Mouse (Mus musculus): ENCODE data around the gene Dnah3.
A peak's percentile ranks its signal among the peaks of the same experiment; 100 is the strongest.

Gene Dnah3

DNA sequence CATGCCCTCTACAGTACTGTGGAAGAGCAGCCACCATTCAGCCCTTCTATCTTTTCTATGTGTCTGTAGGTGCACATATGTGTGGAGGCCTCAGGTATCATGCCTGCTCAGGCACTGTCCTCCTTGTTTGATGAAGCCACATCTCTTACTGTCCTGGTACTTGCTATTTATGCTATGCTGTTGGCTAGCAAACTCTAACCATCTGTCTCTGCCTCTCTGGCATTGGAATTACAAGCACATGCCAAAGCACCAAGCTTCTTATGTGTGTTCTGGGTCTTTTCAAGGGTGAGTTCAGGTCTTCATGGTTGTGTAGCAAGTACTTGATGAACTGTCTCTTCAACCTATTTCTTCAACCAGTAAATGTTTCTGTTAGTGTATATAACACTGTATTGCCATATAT, 158.8 kb downstream of the Dnah3 start:
- no peak for DNase-seq

DNA sequence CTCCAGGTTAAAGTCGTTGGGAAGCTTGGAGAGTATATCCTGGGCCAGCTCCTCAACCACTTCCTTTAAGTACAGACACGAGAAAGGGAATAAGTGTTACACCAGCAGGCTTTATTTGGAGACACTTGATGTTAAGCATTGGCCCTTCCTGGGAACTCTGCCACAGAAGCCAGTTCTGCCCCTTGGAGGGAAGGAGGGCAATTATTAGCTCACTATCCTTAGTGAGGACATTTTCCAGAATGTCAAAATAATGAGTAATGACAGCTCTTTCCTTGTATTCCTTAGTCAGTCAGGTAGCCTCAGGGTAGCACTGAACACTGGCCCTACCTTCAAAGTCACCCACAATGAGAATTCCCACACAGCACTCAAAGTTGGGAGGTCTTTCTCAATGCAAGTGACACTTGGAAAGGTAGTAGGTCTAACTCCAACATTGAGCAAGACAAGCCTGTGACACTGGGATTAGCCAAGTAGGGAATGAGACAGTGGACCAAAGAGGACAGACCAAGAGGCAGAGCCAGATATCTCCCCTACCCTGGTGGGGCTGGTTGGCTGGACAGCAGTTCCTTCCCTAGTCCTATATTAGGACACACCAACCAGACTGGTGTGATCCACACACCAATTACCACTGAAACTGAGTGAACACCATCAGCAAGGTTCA, 166.2 kb downstream of the Dnah3 start:
- DNase-seq: no peak

DNA sequence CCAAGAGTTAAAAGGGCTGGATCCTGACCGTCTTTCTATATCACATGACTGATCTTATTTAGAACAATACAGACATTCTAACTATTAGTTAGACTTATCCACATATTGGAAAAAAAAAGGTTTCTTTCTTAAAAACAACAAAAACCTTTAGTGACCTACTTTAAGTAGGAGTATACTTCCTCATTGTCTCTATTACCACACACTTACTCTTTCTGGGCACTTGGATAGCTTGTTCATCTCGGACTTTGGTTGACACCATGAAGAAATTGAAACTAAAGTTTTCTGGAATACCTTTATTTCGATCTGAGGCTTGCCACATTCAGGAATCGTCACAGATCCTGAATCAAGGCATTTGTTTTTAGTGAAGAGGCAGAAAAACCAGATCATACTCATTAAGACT, 174.0 kb downstream of the Dnah3 start:
- DNase-seq: no peak

DNA sequence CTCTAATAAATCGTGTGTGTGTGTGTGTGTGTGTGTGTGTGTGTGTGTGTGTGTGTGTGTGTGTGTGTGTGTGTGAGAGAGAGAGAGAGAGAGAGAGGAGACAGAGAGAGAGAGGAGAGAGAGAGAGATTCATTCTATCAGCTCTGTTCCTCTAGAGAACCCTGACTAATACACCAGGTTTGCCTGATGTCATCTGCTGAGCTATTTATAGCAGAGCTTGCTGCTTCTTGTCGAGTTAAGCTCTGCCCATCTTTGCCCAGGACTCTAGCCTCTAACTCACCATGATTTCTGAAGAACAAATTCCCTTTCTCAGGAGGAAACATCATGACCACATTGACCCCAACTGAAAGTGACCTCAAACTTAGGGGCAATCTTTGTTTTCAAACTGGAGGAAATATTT, 174.6 kb downstream of the Dnah3 start:
- no peak for DNase-seq

GRCm38 (mm10) chr7:119911727-119912126, 183.4 kb downstream of the Dnah3 start:
- DNase-seq: no peak

DNA sequence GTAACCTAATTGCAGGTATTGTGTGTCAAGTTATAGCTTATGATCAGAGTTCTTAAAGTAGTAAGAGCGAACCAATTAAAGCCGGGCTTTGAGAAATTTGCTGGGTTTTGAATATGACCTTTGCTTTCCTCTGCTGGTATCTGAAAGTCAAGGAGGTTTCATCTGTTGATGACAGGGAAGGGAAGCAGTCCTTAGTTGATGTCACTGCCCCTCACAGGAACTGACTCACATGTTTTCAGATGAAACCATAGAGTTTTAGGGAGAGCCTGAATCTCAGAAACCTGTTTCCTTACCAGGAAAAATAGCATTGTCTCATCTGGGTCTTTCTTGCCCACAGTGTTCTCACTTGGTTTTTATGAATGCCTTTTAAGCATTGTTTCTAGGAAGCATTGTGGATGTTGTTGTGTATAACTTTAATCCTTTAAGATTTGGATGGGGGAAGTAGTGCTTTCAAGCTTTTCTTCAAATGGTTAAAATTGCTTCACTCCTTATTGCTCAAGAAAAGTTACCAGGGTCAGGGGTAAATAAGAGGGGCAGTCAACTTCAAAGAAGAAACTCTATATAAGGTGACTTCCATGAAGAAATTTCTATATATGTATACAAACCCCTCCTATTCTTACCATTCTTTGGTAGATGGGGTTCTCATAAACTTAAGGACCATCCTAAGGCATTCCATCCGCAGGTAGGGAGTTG, 188.4 kb downstream of the Dnah3 start:
- no peak for DNase-seq

GRCm38 (mm10) chr7:119899386-119900057, 195.6 kb downstream of the Dnah3 start:
- DNase-seq: no peak

- no peak for DNase-seq
Measured at GRCm38 (mm10) chr7:119898247-119898856, 196.7 kb downstream of the Dnah3 start.

DNA sequence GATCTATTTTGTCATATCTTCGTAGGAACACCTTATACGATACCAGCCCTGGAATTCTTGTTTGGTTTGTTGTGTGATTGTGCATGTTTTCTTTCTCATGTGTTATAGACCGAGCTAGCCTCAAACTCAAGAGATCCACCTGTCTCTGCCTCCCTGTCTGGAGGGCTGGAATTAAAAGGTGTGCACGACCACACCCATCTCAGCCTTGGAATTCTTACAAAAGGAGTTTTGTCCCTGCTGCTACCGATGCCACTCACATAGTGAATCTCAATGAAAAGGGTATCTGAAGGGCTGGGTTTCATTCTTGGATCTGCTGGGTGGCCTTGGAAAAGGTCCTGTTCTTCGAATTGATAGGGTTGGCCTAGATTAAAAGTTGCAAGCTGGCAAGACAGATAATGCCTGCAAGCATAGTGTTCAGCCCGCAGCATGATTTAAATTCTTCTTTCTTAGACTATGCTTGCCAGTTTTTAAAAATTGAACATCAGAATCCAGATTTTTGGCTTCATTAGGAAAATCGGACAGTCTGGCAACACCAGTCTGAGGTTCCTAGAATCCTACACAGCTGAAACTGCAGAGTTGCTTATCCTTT, 197.5 kb downstream of the Dnah3 start:
- no peak for DNase-seq

GRCm38 (mm10) chr7:119895639-119896512, 199.2 kb downstream of the Dnah3 start, which contains the start of the genes Lyrm1 and Dcun1d3:
Gene Lyrm1 (plus strand): TSS chr7:119895861.
Gene Dcun1d3 (minus strand): TSS chr7:119896298.
- peak; percentile 97 for DNase-seq

DNA sequence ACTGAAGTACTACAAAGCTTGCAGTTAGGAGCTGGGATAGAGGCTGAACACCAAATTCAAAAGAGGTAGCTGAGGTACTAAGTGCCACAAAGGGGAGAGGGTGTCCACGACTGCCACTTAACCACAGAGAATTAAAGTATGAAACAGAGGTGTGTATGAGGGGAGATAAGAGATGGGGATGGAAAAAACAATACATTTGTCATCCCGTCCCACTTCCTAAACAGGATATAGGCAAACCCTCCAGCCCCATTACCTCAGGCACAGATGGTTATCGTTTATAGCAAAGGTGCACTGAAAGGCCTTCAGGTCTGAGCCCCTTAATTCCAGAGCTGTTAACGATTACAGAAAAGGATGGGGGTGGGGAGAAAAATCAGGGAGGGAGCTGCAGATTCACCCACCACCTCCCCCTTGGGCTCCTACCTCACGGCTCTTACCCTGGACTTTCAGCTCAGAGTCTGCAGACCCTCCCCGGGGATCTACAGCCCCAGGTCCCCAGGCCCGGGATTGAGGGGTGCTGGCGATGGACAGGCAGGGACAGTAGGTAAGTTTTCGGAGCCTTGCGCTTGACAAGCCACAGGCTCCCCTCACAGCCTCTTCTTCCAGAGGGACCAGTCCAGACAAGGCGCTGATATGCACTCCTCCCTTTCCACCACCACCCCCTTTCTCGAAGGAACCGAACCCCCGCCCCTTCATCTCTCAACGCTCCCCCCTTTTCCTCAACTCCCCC, 200.1 kb downstream of the Dnah3 start:
- DNase-seq: peak; percentile 52

DNA sequence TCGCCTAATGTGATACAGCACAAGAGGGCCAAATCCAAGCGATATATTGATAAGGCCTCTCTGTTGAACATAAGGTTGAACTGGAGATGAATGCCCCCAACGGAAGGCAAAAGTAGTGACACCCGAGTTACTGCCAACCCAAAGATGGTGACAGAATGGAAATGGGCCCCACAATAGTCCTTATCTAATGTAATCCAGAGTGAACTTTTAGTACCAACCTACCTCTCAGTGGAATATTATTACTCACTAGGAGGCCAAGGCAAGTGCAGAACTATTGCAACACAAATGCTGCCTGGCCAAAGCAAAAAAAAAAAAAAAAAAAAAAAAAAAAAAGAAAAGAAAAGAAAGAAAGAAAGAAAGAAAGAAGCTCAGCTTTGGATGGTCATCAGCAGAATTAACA, 202.3 kb downstream of the Dnah3 start:
- no peak for DNase-seq

DNA sequence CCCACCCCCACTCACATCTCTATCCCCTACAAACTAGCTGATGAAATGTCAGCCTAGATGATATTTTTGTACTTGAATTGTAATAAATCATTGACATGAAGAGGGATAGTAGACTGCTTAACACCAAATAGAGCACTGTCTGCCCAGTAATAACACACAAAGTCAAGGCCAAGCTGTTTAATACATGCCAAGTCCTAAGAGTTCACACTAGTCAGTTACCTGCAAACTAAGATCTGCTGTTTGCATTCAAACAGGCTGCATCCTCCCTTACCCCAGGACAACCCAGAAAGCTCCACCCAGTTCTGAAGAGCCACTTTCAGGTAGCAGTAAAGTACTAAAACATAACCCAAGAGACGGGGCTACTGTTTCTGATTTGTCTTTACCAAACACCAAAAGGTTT, 202.9 kb downstream of the Dnah3 start:
- no peak for DNase-seq

DNA sequence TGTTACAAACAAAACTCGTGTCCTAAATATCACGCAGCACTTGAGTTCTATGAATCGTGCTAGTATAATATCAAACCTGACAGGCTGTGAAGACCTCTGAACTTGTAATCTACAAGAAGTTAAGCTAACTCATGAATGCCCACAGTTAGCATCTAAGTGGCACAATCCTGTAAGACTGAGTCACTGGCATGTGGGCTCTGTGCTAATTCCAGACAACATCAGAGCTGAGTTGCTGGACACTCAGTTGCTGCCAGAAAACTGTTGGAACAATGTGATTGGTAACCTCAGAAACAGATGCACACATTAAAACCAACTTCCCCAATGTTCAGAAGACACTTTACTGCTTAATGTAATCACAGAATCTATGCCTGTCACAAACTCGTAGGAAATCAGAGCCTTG, 207.2 kb downstream of the Dnah3 start:
- DNase-seq: no peak

DNA sequence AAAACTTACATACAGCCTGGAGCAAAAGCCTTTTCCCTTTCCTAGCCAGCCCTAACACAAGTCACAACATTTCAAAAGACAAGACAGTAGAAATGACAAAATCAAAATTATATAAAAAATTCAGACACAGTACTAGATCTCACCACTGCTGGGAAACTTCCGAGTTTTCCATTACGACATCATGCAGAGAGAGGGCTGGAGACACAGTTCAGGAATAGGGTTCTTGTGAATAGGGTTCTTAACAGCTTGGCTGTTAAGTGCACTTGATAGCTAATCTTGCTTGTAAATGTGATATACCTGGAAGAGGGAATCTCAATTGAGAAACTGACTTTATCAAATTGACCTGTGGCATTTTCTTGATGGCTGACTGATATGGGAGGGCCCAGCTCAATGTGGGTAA, 213.9 kb downstream of the Dnah3 start:
- DNase-seq: no peak

DNA sequence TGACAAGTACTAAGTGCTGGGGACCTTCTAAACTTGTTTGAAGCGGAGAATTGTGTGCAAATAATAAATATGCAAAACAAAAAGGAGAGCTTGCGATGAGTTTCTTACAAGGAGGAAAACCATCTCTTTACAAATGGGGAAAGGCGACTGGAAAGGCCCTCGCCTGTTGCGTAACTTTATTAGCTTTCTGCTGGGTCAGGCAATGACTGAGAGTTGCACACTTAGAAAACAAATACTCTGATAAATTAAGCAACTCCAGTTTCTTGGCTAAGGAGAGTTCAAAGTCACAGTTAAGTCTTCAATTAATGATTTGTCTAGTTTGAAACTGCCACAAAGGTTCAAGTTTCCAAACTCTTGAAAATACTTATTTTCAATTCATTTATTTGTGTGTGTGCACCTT, 214.7 kb downstream of the Dnah3 start:
- DNase-seq: no peak

DNA sequence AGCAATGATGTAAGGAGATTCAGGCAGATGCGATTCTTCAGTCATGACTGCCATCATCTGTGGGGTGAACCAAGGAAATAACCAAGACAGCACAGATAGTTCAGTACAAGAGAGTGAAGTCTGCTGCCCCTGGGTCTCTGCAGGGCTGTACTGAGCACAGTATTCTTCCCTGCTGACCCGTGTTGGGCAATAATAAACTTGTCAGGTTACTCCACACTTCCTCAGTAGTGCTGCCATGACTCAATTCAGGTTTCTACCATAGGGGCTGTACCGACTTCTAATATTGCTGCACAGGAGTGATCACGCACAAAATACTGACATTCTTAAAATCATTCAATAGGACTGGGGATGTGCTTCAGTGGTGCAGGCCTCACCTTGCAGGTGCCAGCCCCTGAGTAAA, 215.9 kb downstream of the Dnah3 start:
- no peak for DNase-seq

DNA sequence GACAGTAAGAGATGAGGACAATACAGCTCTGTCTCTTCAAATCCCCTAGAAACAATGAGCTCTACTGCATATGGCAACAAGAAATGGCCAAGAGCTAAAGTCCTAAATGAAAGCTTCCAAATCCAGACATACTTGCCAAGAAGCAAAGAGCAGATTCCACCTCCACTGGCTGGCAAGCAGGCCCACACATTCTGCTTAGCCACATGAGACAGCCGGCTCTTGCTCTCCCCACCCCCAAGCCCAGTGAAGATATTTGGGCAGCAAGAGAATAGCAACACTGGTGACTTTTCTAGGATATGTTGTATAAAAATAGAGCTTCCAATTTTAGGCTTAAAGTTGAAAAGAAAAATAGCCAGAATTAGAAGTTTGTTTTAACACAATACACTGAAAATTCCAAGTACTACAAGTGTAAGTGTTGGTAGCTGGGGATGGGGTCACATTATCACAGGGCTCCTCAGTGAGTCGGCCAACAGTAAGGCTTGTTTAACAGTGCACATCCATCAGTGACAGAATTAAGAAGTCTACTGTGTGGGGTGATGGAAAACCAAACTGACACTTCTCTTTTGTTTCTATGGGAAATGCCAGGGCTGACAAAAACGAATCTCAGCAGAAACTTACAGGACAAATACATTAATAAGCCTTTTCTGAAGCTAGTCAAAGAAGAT, 219.2 kb downstream of the Dnah3 start:
- peak; percentile 14 for DNase-seq

- DNase-seq: no peak
Measured at GRCm38 (mm10) chr7:119873050-119873449, 222.0 kb downstream of the Dnah3 start.
